Mouse (Mus musculus) brain, embryonic 14.5 days (tissue): ENCODE results near the gene Metap1d.

Experiments
- CTCF ChIP-seq: fragments of 200-500 bp; IDR thresholded peaks from 2 replicates; pipeline ENCODE4 v1.5.1; 2012; ENCODE audit warnings: inconsistent platforms, mild to moderate bottlenecking, moderate library complexity, borderline replicate concordance; ENCODE audit not compliant: insufficient read depth, insufficient read length; ENCODE audit errors: extremely low read depth
- POLR2A ChIP-seq: fragments of 200-500 bp; IDR thresholded peaks from 2 replicates; pipeline ENCODE4 v1.6.1; 2012; ENCODE audit warnings: mild to moderate bottlenecking, inconsistent platforms, borderline replicate concordance; ENCODE audit not compliant: poor library complexity, insufficient read depth, insufficient read length, severe bottlenecking; ENCODE audit errors: extremely low read depth

- TF ChIP-seq POLR2A (no peak), CTCF (no peak)
These were observed 59.2 kb downstream of the Metap1d start for GRCm38 (mm10) chr2:71512326-71512725.
